Mouse (Mus musculus) right cerebral cortex, postnatal 36 days (tissue): ENCODE measurements around the gene Phldb3.
A peak's percentile ranks its signal among the peaks of the same experiment; 100 is the strongest.

Source experiments
- DNase-seq, 2 experiments: peaks; one replicate each; pipeline ENCODE4 v3.0.0; 2022; ENCODE audit warnings: low spot score in 2 of 2, mixed read lengths in 1 of 2

The Phldb3 gene

GRCm38 (mm10) chr7:24630116-24630880, 19.7 kb downstream of the Phldb3 start:
- DNase-seq: no peak

GRCm38 (mm10) chr7:24636264-24636663, 25.7 kb downstream of the Phldb3 start, which contains the start of gene Lypd3:
TSS of gene Lypd3 (plus strand) at chr7:24636550.
- DNase-seq: no peak

GRCm38 (mm10) chr7:24637046-24637445, 26.5 kb downstream of the Phldb3 start:
- DNase-seq: no peak

- DNase-seq: no peak
Measured at GRCm38 (mm10) chr7:24638026-24638856, 27.7 kb downstream of the Phldb3 start.

- DNase-seq: no peak
Measured at GRCm38 (mm10) chr7:24640450-24640849, 29.9 kb downstream of the Phldb3 start.

- DNase-seq: no peak
Measured at GRCm38 (mm10) chr7:24642491-24642890, 31.9 kb downstream of the Phldb3 start.

GRCm38 (mm10) chr7:24644492-24644891, 33.9 kb downstream of the Phldb3 start:
- DNase-seq: no peak

- no peak for DNase-seq
Measured at GRCm38 (mm10) chr7:24644996-24645395, 34.4 kb downstream of the Phldb3 start.

- no peak for DNase-seq
Measured at GRCm38 (mm10) chr7:24646486-24646885, 35.9 kb downstream of the Phldb3 start.

GRCm38 (mm10) chr7:24653681-24654080, 43.1 kb downstream of the Phldb3 start:
- no peak for DNase-seq

- DNase-seq: no peak
Measured at GRCm38 (mm10) chr7:24659737-24660357, 49.3 kb downstream of the Phldb3 start.

GRCm38 (mm10) chr7:24661118-24661904, 50.7 kb downstream of the Phldb3 start:
- no peak for DNase-seq

GRCm38 (mm10) chr7:24662575-24662974, 52.0 kb downstream of the Phldb3 start:
- peak in 1 of 2 experiments; percentile 32 for DNase-seq

- DNase-seq: no peak
Measured at GRCm38 (mm10) chr7:24664301-24664700, 53.7 kb downstream of the Phldb3 start.

GRCm38 (mm10) chr7:24664959-24665358, 54.4 kb downstream of the Phldb3 start:
- DNase-seq: no peak

- no peak for DNase-seq
Measured at GRCm38 (mm10) chr7:24671944-24672439, 61.4 kb downstream of the Phldb3 start.

- no peak for DNase-seq
Measured at GRCm38 (mm10) chr7:24676575-24676974, 66.0 kb downstream of the Phldb3 start, which contains the start of gene Tex101. TSS of gene Tex101 (minus strand) at chr7:24676675.
